Mouse (Mus musculus): ENCODE measurements around the gene Fam221b.

- TF ChIP-seq POLR2A (IDR thresholded peaks at IDR 0.05; ENCODE audit: low read depth, low read length) (no peak), CTCF (conservative IDR thresholded peaks at IDR 0.05; ENCODE audit: insufficient read depth, insufficient read length, low read depth, low read length) (no peak)
These were observed 21.1 kb upstream of the Fam221b start for GRCm38 (mm10) chr4:43690021-43690420.
